Mouse (Mus musculus) olfactory bulb, adult 2 months (tissue): ENCODE measurements at regions not wholly inside any gene's neighbourhood (a gene's known extent, or its start where the extent isn't known, plus 50 kb on each side); places are given as distances from the start of the nearest gene placed in this dataset.
A peak's percentile ranks its signal among the peaks of the same experiment; 100 is the strongest.

Source experiments
- H3K27ac ChIP-seq: fragments of 200-500 bp; 2 replicates; pipeline ENCODE4 v1.5.1; 2012; ENCODE audit warnings: low read depth, low read length; ENCODE audit not compliant: insufficient read depth
- H3K4me1 ChIP-seq: fragments of 200-500 bp; 2 replicates; pipeline ENCODE4 v1.6.1; 2012; ENCODE audit warnings: low read length; ENCODE audit not compliant: control insufficient read depth, insufficient read depth
- H3K4me3 ChIP-seq: fragments of 200-500 bp; 2 replicates; pipeline ENCODE4 v1.5.1; 2012; ENCODE audit warnings: mild to moderate bottlenecking, low read depth, low read length, moderate library complexity; ENCODE audit not compliant: insufficient read depth
- CTCF ChIP-seq: fragments of 200-500 bp; IDR thresholded peaks from 2 replicates; pipeline ENCODE4 v1.5.1; 2012; ENCODE audit warnings: low read depth, mild to moderate bottlenecking, low read length, moderate library complexity; ENCODE audit not compliant: insufficient read depth
- POLR2A ChIP-seq: fragments of 200-500 bp; IDR thresholded peaks from 2 replicates; pipeline ENCODE4 v1.6.1; 2012; ENCODE audit warnings: mild to moderate bottlenecking, low read depth, low read length, moderate library complexity; ENCODE audit not compliant: insufficient read depth
- WGBS: fragments of 180-500 bp; shearing (Covaris S2); methylation state at CpG from one replicate; pipeline ENCODE4 v1.1.7; 2018; 5-methylcytosine and 5-hydroxymethylcytosine counted together

- H3K4me3 ChIP-seq: no peak overlapping the region
- no peaks in the 10 kb centered on the region for H3K4me1 ChIP-seq
- TF ChIP-seq POLR2A: no peak
- TF ChIP-seq CTCF: no peak
- H3K27ac ChIP-seq: no peak overlapping the region
- WGBS: 59% methylated on average over 1 of the region's 1 CpGs
Observed at GRCm38 (mm10) chr7:61836827-61837226, 509.5 kb upstream of the Ndn start.

GRCm38 (mm10) chr7:61837240-61837639 lies 509.1 kb upstream of the Ndn start:
- Histone ChIP-seq H3K4me3 (no peak overlapping the region), H3K27ac (no peak overlapping the region), H3K4me1 (no peaks in the 10 kb centered on the region)
- TF ChIP-seq POLR2A (no peak), CTCF (no peak)

GRCm38 (mm10) chr7:61851949-61852348 lies 494.4 kb upstream of the Ndn start:
- H3K27ac ChIP-seq: no peak overlapping the region
- H3K4me3 ChIP-seq: no peak overlapping the region
- 65% methylated on average over 1 of the region's 1 CpGs for WGBS
- H3K4me1 ChIP-seq: no peaks in the 10 kb centered on the region
- TF ChIP-seq CTCF (no peak), POLR2A (no peak)

GRCm38 (mm10) chr7:61864517-61864916 lies 481.9 kb upstream of the Ndn start:
- Histone ChIP-seq H3K4me1 (no peaks in the 10 kb centered on the region), H3K4me3 (no peak overlapping the region), H3K27ac (no peak overlapping the region)
- TF ChIP-seq POLR2A (no peak), CTCF (no peak)

GRCm38 (mm10) chr7:61866376-61866775 lies 480.0 kb upstream of the Ndn start:
- Histone ChIP-seq H3K27ac (no peak overlapping the region), H3K4me3 (no peak overlapping the region), H3K4me1 (no peaks in the 10 kb centered on the region)
- no peak for TF ChIP-seq POLR2A
- TF ChIP-seq CTCF: no peak
- 77% methylated on average over 2 of the region's 2 CpGs for WGBS

GRCm38 (mm10) chr7:61876220-61876619 lies 470.1 kb upstream of the Ndn start:
- Histone ChIP-seq H3K4me3 (no peak overlapping the region), H3K4me1 (no peaks in the 10 kb centered on the region), H3K27ac (no peak overlapping the region)
- no peak for TF ChIP-seq CTCF
- no peak for TF ChIP-seq POLR2A
- 59% methylated on average over 3 of the region's 3 CpGs for WGBS

GRCm38 (mm10) chr7:61877311-61878065 lies 468.9 kb upstream of the Ndn start:
- WGBS: 37% methylated on average over 2 of the region's 2 CpGs
- peak overlapping the region; percentile 82 for H3K27ac ChIP-seq
- no peak for TF ChIP-seq CTCF
- no peak for TF ChIP-seq POLR2A
- no peak overlapping the region for H3K4me3 ChIP-seq
- no peaks in the 10 kb centered on the region for H3K4me1 ChIP-seq

GRCm38 (mm10) chr7:61878095-61878494 lies 468.3 kb upstream of the Ndn start:
- TF ChIP-seq CTCF: no peak
- Histone ChIP-seq H3K4me1 (no peaks in the 10 kb centered on the region), H3K4me3 (no peak overlapping the region), H3K27ac (0 out of 2 replicates have a peak overlapping the region, but pooled peaks have one; percentile 82)
- 23% methylated on average over 2 of the region's 2 CpGs for WGBS

GRCm38 (mm10) chr7:61878585-61878984 lies 467.8 kb upstream of the Ndn start:
- H3K27ac ChIP-seq: no peak overlapping the region
- TF ChIP-seq CTCF: no peak
- TF ChIP-seq POLR2A: no peak
- H3K4me3 ChIP-seq: no peak overlapping the region
- H3K4me1 ChIP-seq: no peaks in the 10 kb centered on the region
